Mouse (Mus musculus): ENCODE measurements around the gene Abca4.

DNA sequence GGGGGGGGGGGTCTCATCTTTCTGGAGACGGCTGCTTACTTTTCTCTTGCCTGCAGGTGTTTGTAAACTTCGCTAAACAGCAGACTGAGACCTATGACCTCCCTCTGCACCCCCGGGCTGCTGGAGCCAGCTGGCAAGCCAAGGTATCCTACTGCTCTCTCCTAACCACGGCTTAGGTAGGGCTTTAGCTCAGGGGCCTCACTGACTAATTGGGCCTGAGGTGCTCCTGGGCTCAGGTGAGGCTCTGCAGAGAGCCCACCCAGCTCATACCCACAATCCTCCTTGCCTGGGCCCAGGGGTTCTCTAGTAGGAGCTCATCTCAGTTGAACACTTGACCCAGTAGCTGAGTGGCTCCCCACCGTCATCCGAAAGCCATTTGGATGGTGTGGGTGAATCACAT is 131.8 kb downstream of the Abca4 start:
- TF ChIP-seq CTCF (IDR thresholded peaks at IDR 0.05; ENCODE audit: borderline replicate concordance, extremely low read depth, insufficient read depth, insufficient read length), result no peak
- TF ChIP-seq POLR2A (IDR thresholded peaks at IDR 0.05; ENCODE audit: borderline replicate concordance, extremely low read depth, insufficient read depth, insufficient read length, poor library complexity, severe bottlenecking), result no peak

Measured in brain, embryonic 14.5 days (tissue).